Mouse (Mus musculus) myocyte (in vitro differentiated cells): Measurements from ENCODE around the gene Itih4. TPM values are rescaled to one million over a fixed set of nuclear protein-coding genes. Genes with fewer than 3 reads are reported as not detected.

Experiments used
- H3K27me3 ChIP-seq: one replicate; pipeline ENCODE4 v1.6.1; 2011; ENCODE audit not compliant: control insufficient read depth, insufficient read depth, insufficient read length
- H3K36me3 ChIP-seq: one replicate; pipeline ENCODE4 v1.6.1; 2011; ENCODE audit not compliant: control insufficient read depth, insufficient read depth
- H3K4me2 ChIP-seq: one replicate; pipeline ENCODE4 v1.6.1; 2011; ENCODE audit warnings: low read depth, control low read depth
- H3K4me3 ChIP-seq: one replicate; pipeline ENCODE4 v1.5.1; 2011; ENCODE audit warnings: mild to moderate bottlenecking, control low read depth, moderate library complexity
- H3K79me2 ChIP-seq: one replicate; pipeline ENCODE4 v1.6.1; 2011; ENCODE audit not compliant: control insufficient read depth, insufficient read depth
- H3ac ChIP-seq: one replicate; pipeline ENCODE4 v1.6.1; 2011; ENCODE audit not compliant: control insufficient read depth, insufficient read length
- CEBPB ChIP-seq: IDR thresholded peaks from 2 replicates; pipeline ENCODE4 v1.6.1; 2011; ENCODE audit warnings: mild to moderate bottlenecking, moderate library complexity; ENCODE audit not compliant: poor library complexity, insufficient read depth, severe bottlenecking
- E2F4 ChIP-seq: IDR thresholded peaks from one replicate; pipeline ENCODE4 v1.6.1; 2011; ENCODE audit warnings: mild to moderate bottlenecking, control low read depth, moderate library complexity; ENCODE audit not compliant: insufficient read depth
- MAX ChIP-seq: IDR thresholded peaks from one replicate; pipeline ENCODE4 v1.6.1; 2011; ENCODE audit warnings: low read depth, mild to moderate bottlenecking, control low read depth
- MYOD1 ChIP-seq, 3 experiments: IDR thresholded peaks; one replicate each; pipeline ENCODE4 v1.6.1; 2011; ENCODE audit warnings: control low read depth in 2 of 3, low read depth in 2 of 3, mild to moderate bottlenecking in 2 of 3, moderate library complexity in 1 of 3; ENCODE audit not compliant: insufficient read length in 2 of 3, control insufficient read depth in 1 of 3
- MYOG ChIP-seq, 3 experiments: IDR thresholded peaks; one replicate each; pipeline ENCODE4 v1.6.1; 2011; ENCODE audit warnings: control low read depth in 2 of 3, low read depth in 2 of 3, mild to moderate bottlenecking in 2 of 3; ENCODE audit not compliant: insufficient read length in 2 of 3, control insufficient read depth in 1 of 3, insufficient read depth in 1 of 3
- POLR2A ChIP-seq: IDR thresholded peaks from one replicate; pipeline ENCODE4 v1.6.1; 2011; ENCODE audit warnings: low read depth, mild to moderate bottlenecking, control low read depth, moderate library complexity; ENCODE audit not compliant: insufficient read length
- POLR2AphosphoS2 ChIP-seq: IDR thresholded peaks from one replicate; pipeline ENCODE4 v1.6.1; 2011; ENCODE audit warnings: low read depth, control low read depth; ENCODE audit not compliant: insufficient read length
- REST ChIP-seq: IDR thresholded peaks from one replicate; pipeline ENCODE4 v1.6.1; 2011; ENCODE audit warnings: mild to moderate bottlenecking, control low read depth, moderate library complexity; ENCODE audit not compliant: insufficient read depth, insufficient read length
- SRF ChIP-seq: IDR thresholded peaks from one replicate; pipeline ENCODE4 v1.6.1; 2011; ENCODE audit warnings: low read depth; ENCODE audit not compliant: control insufficient read depth, insufficient read length
- TCF12 ChIP-seq: IDR thresholded peaks from one replicate; pipeline ENCODE4 v1.6.1; 2011; ENCODE audit warnings: mild to moderate bottlenecking, control low read depth; ENCODE audit not compliant: poor library complexity, insufficient read depth, severe bottlenecking
- TCF3 ChIP-seq: IDR thresholded peaks from one replicate; pipeline ENCODE4 v1.6.1; 2011; ENCODE audit warnings: low read depth, control low read depth; ENCODE audit not compliant: insufficient read length
- USF1 ChIP-seq: IDR thresholded peaks from one replicate; pipeline ENCODE4 v1.6.1; 2011; ENCODE audit warnings: low read depth, mild to moderate bottlenecking, control low read depth, moderate library complexity
- polyA plus RNA-seq: library from polyadenylated mRNA; unstranded; fragments of >200 nt; fragmentation: generic; extraction: Trizol; gene quantifications from one replicate; pipeline ENCODE4 v1.2.1, GENCODE M21; 2012; ENCODE audit warnings: missing spikeins

The Itih4 gene
- polyA plus RNA-seq, 1 experiment: 0.06 TPM

GRCm38 (mm10) chr14:30930386-30930785, 44.1 kb downstream of the Itih4 start:
- Histone ChIP-seq H3K4me3 (no peak overlapping the region), H3K4me2 (no peak overlapping the region), H3K79me2 (no peaks in the 10 kb centered on the region), H3ac (no peak overlapping the region), H3K36me3 (no peaks in the 10 kb centered on the region), H3K27me3 (no peaks in the 10 kb centered on the region)
- TF ChIP-seq CEBPB (no peak), TCF3 (no peak), TCF12 (no peak), MAX (no peak), MYOG (IDR thresholded peaks at IDR 0.05; ENCODE audit: control insufficient read depth in 1 of 3, insufficient read depth in 1 of 3, insufficient read length in 2 of 3, low read depth in 2 of 3) (no peak), REST (no peak), USF1 (no peak), MYOD1 (IDR thresholded peaks at IDR 0.05; ENCODE audit: control insufficient read depth in 1 of 3, insufficient read length in 2 of 3, low read depth in 2 of 3) (no peak), POLR2AphosphoS2 (no peak), POLR2A (no peak), E2F4 (no peak)

- H3K4me3 ChIP-seq: no peak overlapping the region
- TF ChIP-seq MYOD1 (IDR thresholded peaks at IDR 0.05; ENCODE audit: control insufficient read depth in 1 of 3, insufficient read length in 2 of 3, low read depth in 2 of 3) (no peak), USF1 (no peak), MAX (no peak), MYOG (IDR thresholded peaks at IDR 0.05; ENCODE audit: control insufficient read depth in 1 of 3, insufficient read depth in 1 of 3, insufficient read length in 2 of 3, low read depth in 2 of 3) (no peak), SRF (no peak), E2F4 (no peak), REST (no peak), CEBPB (no peak), POLR2A (no peak), TCF3 (no peak), POLR2AphosphoS2 (no peak), TCF12 (no peak)
- H3K4me2 ChIP-seq: no peak overlapping the region
- no peaks in the 10 kb centered on the region for H3K79me2 ChIP-seq
- H3ac ChIP-seq: no peak overlapping the region
- H3K36me3 ChIP-seq: no peaks in the 10 kb centered on the region
- no peaks in the 10 kb centered on the region for H3K27me3 ChIP-seq
Measured at GRCm38 (mm10) chr14:30933351-30933750, 47.1 kb downstream of the Itih4 start.

GRCm38 (mm10) chr14:30942254-30942653, 56.0 kb downstream of the Itih4 start:
- Histone ChIP-seq H3ac (no peak overlapping the region), H3K4me2 (no peak overlapping the region), H3K4me3 (no peak overlapping the region), H3K27me3 (no peaks in the 10 kb centered on the region), H3K36me3 (no peaks in the 10 kb centered on the region), H3K79me2 (no peaks in the 10 kb centered on the region)
- TF ChIP-seq MYOG (IDR thresholded peaks at IDR 0.05; ENCODE audit: control insufficient read depth in 1 of 3, insufficient read depth in 1 of 3, insufficient read length in 2 of 3, low read depth in 2 of 3) (no peak), MYOD1 (IDR thresholded peaks at IDR 0.05; ENCODE audit: control insufficient read depth in 1 of 3, insufficient read length in 2 of 3, low read depth in 2 of 3) (no peak)

- H3ac ChIP-seq: no peak within 1 kb of the TSS
- no peaks in the 10 kb centered on the region for H3K27me3 ChIP-seq
- no peak within 1 kb of the TSS for H3K4me3 ChIP-seq
- no peak for TF ChIP-seq TCF3
- no peak for TF ChIP-seq E2F4
- no peak for TF ChIP-seq POLR2AphosphoS2
- no peak for TF ChIP-seq TCF12
- TF ChIP-seq MYOG (IDR thresholded peaks at IDR 0.05; ENCODE audit: control insufficient read depth in 1 of 3, insufficient read depth in 1 of 3, insufficient read length in 2 of 3, low read depth in 2 of 3): no peak
- no peak for TF ChIP-seq USF1
- TF ChIP-seq MYOD1 (IDR thresholded peaks at IDR 0.05; ENCODE audit: control insufficient read depth in 1 of 3, insufficient read length in 2 of 3, low read depth in 2 of 3): no peak
- TF ChIP-seq SRF: no peak
- no peak for TF ChIP-seq POLR2A
- no peak for TF ChIP-seq REST
- TF ChIP-seq CEBPB: no peak
- TF ChIP-seq MAX: no peak
- no peaks in the 10 kb centered on the region for H3K36me3 ChIP-seq
- H3K4me2 ChIP-seq: no peak within 1 kb of the TSS
- no peaks in the 10 kb centered on the region for H3K79me2 ChIP-seq
Measured at GRCm38 (mm10) chr14:30943038-30943437, 56.8 kb downstream of the Itih4 start, which contains the start of gene Itih1. Gene Itih1 (minus strand): TSS chr14:30943289.
